ENCODE assay signal across 10 mouse cellular contexts in genomic region chr1:76283322-76283721, GRCm38 (mm10).
DNase-seq lines count a peak whose midpoint lies in the region; ATAC-seq and TF ChIP-seq lines count a peak whose summit lies in the region.
"Had no signal": no experiment of that assay in that cellular context is flagged by ENCODE, and none has a peak within 500 bp of the region (broad histone marks: within the 10 kb centered on the region; RNA-seq: fewer than 3 reads in every experiment).

No protein-coding gene starts in this region.

- H3K4me2 ChIP-seq in lung, postnatal 0 days (replicated peaks; ENCODE audit: low read depth, low read length) = no peak overlapping the region
- H3K4me2 ChIP-seq: hindbrain, embryonic 13.5 days had no signal

- H3K27me3 ChIP-seq in lung, postnatal 0 days (replicated peaks; ENCODE audit: insufficient read depth, low read length) = no peaks in the 10 kb centered on the region
- H3K27me3 ChIP-seq: hindbrain, embryonic 13.5 days had no signal

- H3K36me3 ChIP-seq in lung, postnatal 0 days (ENCODE audit: insufficient read depth, low read length) = no peaks in the 10 kb centered on the region
- H3K36me3 ChIP-seq: hindbrain, embryonic 13.5 days had no signal

- H3K9ac ChIP-seq in lung, postnatal 0 days (replicated peaks; ENCODE audit: low read depth) = no peak overlapping the region
- H3K9ac ChIP-seq: hindbrain, embryonic 13.5 days had no signal

- ATAC-seq in lung, postnatal 0 days = no peak

- no peak for TF ChIP-seq CTCF in lung, postnatal 0 days (IDR thresholded peaks at IDR 0.05)

- no peaks in the 10 kb centered on the region for H3K9me3 ChIP-seq in lung, postnatal 0 days (ENCODE audit: low read length)
- H3K9me3 ChIP-seq: hindbrain, embryonic 13.5 days had no signal

- no peak for TF ChIP-seq EP300 in lung, postnatal 0 days (IDR thresholded peaks at IDR 0.05)

- H3K4me1 ChIP-seq in lung, postnatal 0 days (ENCODE audit: insufficient read depth, low read depth, low read length) = no peaks in the 10 kb centered on the region

- peak; percentile 4 to 28 for DNase-seq in adrenal gland, adult (ENCODE audit: inconsistent age in 2 of 2, low spot score in 1 of 2)
- no peak for DNase-seq in adrenal gland, adult 8-10 months
- peak; percentile 31 for DNase-seq in kidney, postnatal 14 days
- no peak for DNase-seq in kidney, adult 8-10 months
- peak; percentile 8 for DNase-seq in brain, adult 2 months (ENCODE audit: low read depth, low spot score)
- DNase-seq in lung, postnatal 0 days (ENCODE audit: low spot score) = peak; percentile 17
- no peak for DNase-seq in frontal cortex, postnatal 36 days (ENCODE audit: low spot score in 2 of 2)
- no peak for DNase-seq in left cerebral cortex, adult 18-20 months (ENCODE audit: low spot score in 2 of 2)
- DNase-seq: right cerebral cortex, adult 18-20 months had no signal

- H3K4me3 ChIP-seq in lung, postnatal 0 days (ENCODE audit: low read depth, low read length) = no peak overlapping the region
- H3K4me3 ChIP-seq: hindbrain, embryonic 13.5 days had no signal

- 7% methylated on average over 3 of the region's 3 CpGs for WGBS in lung, postnatal 0 days

- no peak overlapping the region for H3K27ac ChIP-seq in lung, postnatal 0 days (ENCODE audit: low read length)
- H3K27ac ChIP-seq: hindbrain, embryonic 13.5 days had no signal

Comparison
In these comparisons a context has a peak if more than half of its experiments do, and no peak if none do; other contexts are left out.
1. DNase-seq: peak in adrenal gland, adult (2 of 2), kidney, postnatal 14 days (single experiment), brain, adult 2 months (single experiment) and lung, postnatal 0 days (single experiment); none in adrenal gland, adult 8-10 months (single experiment), kidney, adult 8-10 months (0 of 2), frontal cortex, postnatal 36 days (0 of 2) and left cerebral cortex, adult 18-20 months (0 of 2).